Mouse (Mus musculus) cerebellum, adult 2 months (tissue): ENCODE results near the gene Peak1.

ENCODE experiments used
- CTCF ChIP-seq: fragments of 200-500 bp; IDR thresholded peaks from 2 replicates; pipeline ENCODE4 v1.5.1; 2011; ENCODE audit warnings: low read depth, mild to moderate bottlenecking, control low read depth, low read length, moderate library complexity, borderline replicate concordance; ENCODE audit not compliant: insufficient read depth
- POLR2A ChIP-seq: fragments of 200-500 bp; IDR thresholded peaks from 2 replicates; pipeline ENCODE4 v1.6.1; 2011; ENCODE audit warnings: low read length, control low read depth, borderline replicate concordance; ENCODE audit not compliant: insufficient read depth

- TF ChIP-seq CTCF (no peak), POLR2A (no peak)
Measured at GRCm38 (mm10) chr9:56233316-56233715, 184.6 kb downstream of the Peak1 start.
